Mouse (Mus musculus) yolk sac, embryonic 10.5 days (tissue): ENCODE measurements around the gene Fbxo36.
A peak's percentile ranks its signal among the peaks of the same experiment; 100 is the strongest.

Experiments
- DNase-seq: peaks from one replicate; pipeline ENCODE4 v3.0.0-alpha.2; 2017; ENCODE audit warnings: low spot score

Gene Fbxo36

GRCm38 (mm10) chr1:84839309-84840017, at the start of gene Fbxo36:
Fbxo36 (plus strand) TSS chr1:84839841.
- DNase-seq, result peak; percentile 96

GRCm38 (mm10) chr1:84791393-84791792, 48.2 kb upstream of the Fbxo36 start:
- no peak for DNase-seq

- no peak for DNase-seq
Observed at GRCm38 (mm10) chr1:84795335-84795734, 44.3 kb upstream of the Fbxo36 start.

GRCm38 (mm10) chr1:84799166-84799565, 40.5 kb upstream of the Fbxo36 start:
- DNase-seq, result no peak

- DNase-seq, result no peak
Observed at GRCm38 (mm10) chr1:84803788-84804187, 35.9 kb upstream of the Fbxo36 start.

DNA sequence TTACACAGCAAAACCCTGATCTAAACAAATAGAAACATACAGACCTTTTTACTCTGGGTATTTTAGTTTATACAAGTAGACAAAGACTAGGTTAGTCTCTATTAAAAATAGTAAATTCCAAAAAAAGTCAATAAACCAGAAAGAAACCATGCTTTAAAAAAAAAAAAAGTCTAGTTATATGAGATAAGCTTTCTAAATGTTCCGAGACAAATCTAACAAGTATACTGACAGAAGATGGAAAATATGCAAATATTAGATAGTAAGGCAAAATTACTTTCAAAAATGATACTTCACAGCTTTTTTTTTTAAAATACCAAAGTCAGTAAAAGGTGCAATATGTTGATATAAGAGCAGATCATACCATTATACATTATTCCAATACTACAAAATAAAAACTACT, 22.0 kb upstream of the Fbxo36 start:
- no peak for DNase-seq

DNA sequence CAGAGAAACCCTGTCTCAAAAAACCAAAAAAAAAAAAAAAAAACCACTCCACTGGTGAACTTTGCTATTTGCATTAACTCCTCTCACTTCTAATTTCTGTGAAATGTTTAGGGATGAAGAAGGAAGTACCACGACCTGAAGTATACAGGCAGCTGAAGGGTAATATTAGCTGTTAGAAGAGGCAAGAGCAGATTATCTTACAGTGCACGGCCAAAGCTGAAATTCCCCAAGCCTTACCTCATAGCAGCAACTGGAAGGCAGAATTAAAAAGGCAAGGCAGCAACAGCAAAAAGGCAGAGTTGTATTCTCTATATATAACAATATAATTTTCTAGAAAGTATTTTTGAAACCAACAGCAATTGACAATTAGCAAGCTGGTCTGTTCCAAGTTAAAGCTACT, 14.6 kb upstream of the Fbxo36 start:
- DNase-seq, result no peak

GRCm38 (mm10) chr1:84837523-84838145, 2.0 kb upstream of the Fbxo36 start:
- DNase-seq, result no peak

- no peak for DNase-seq
Observed at GRCm38 (mm10) chr1:84838156-84838555, 1.5 kb upstream of the Fbxo36 start.

GRCm38 (mm10) chr1:84838621-84839151, 955 bp upstream of the Fbxo36 start:
- peak; percentile 75 for DNase-seq

DNA sequence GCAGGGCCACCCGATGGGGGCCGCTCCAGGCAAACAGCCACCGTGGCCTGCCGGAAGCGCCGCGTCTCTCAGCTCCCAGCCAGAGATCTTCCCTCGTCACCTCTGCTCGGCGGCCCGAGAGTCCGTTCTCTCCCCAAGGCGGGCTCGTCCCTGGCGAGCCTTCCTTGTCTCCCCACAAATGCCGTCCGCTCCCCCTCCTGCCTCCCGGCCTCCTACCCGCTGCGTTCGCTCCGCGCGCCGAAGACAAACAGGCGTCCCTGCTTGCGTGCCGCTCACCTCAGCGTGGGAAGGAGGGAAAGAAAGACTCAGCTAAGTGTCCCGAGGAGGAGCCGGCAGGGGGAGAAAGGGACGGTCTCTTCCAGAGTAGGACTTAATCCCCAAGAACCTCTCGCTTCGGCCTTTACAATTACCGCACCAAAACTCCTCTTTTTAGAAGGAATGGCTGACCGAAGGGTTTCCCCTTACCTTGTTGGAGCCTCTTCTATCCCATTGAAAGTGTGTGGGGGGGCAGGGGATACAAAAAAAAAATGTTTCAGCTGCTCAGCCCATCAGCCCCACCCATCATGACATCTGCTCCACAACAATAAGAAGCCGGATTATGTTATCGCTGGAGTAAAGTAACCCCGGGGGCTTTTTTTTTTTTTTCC, 500 bp downstream of the Fbxo36 start, which contains the start of gene Trip12:
Gene Trip12, minus strand, starts transcription at position 499 of the 647 bp plus-strand sequence.
- no peak for DNase-seq

- no peak for DNase-seq
Observed at GRCm38 (mm10) chr1:84841061-84841460, 1.4 kb downstream of the Fbxo36 start.

- no peak for DNase-seq
Observed at GRCm38 (mm10) chr1:84843366-84843765, 3.7 kb downstream of the Fbxo36 start.

DNA sequence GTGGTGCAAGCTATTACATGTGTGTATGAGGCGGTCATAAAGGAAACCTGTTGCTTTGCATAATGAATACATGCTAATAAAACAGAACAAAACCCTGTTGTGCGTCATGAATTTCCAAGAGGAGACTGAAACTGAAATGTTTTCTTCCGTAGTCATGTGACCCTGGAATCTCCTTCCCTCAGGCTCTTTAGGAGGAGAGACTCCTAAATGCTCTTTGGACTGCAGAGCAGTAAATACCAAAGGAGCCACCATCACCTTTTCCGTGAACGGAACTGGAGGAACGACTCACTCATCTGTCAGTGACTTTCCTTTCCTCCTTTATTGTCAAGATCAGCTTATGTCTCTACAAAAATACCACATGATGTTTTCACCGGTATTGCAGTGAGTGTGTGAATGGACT, 8.1 kb downstream of the Fbxo36 start:
- no peak for DNase-seq

GRCm38 (mm10) chr1:84848335-84848734, 8.7 kb downstream of the Fbxo36 start:
- peak; percentile 55 for DNase-seq

DNA sequence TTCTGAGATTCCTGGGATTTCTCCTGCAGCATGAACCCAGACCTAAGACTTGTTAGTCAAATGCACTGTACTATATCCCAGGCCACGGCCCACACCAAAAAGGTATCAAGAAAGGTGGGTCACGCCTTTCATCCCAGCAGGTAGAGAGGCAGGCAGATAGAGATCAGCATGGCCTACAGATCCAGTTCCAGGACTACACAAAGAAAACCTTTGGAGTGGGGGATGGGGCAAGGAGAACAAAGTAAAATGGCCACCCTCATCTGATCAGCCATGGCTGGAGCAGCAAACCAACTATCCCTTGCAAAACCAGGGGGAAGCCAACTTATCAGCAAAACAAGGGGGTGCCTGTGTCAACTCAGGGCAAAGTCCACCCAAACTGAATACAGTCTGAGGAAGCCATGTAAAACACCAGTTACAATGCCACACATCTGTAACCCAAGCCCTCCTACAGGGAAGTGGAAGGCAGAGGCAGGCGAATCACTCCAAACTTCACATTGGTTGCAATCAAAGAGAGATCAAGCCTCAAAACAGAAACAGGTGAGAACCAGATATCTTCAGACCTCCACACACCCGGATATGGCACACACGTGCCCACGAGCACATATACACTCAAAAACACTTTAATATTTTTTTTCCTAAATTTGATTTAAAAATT, 9.3 kb downstream of the Fbxo36 start:
- DNase-seq, result peak; percentile 77

DNA sequence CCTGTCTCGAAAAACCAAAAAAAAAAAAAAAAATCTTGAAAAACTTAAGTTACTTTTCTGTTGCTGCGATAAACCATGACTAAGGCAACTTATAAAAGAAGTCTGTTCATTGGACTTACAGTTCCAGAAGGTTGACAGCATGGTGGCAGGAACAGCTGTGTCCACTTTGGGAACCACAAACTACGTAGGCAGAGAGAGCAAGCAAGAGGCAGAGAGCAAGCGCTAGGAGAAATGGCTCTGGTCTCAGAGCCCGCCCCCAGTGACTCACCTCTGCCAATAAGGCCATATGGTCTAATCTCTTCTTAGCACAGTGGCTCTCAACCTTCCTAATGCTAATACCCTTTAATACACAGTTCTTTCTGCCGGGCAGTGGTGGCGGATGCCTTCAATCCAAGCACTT, 10.2 kb downstream of the Fbxo36 start:
- DNase-seq, result peak; percentile 72

DNA sequence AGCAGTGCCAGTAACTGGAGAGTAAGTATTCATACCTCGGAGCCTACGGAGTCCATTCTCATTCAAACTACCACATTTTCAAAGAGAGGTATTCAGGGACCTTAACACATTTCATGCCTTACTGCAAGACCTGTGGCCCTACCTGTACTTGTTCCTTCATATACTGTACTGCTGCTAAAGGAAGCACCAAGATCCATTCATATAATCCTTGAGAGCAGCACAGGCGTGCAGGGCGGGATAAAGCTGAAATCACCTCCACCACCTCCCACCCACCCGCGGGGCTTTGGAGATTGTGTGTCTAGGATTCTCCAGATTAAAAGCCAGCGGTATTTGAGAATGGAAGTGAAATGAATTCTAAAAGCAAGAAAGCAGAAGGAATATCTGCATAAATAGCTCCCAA, 10.8 kb downstream of the Fbxo36 start:
- DNase-seq, result no peak

DNA sequence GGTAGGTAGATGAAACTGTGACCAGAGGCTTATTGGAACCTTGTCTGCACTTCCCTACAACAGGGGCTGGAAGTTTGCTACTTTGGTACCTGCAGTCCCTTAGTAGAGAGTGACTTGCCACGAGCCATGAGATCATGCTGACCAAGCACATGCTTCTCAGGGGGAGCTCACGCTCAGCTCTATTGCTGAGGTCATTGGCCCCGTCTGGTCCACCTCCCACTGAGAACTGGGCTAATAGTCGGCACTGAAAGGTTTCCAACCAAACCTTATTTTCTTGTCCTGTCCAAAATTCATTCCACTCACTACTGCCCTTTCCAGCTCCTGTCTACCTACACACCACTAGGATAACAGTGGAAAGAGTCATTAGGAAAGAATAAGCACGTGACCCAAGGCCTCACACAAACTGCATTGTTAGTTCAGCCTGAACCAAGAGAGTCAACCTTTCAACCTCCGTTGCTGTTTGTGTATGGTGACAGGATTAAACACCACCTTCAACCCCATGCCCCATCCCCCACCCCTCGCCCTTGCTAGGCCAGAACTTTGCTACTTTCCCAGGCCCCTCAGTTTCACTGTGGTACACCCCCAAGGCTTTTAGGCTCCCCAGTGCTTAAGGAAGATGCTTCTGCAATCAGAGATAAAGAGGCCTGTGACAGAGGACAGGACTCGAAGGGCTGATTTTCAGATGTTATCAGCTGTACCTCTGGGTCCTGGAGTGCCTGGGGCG, 12.0 kb downstream of the Fbxo36 start:
- peak; percentile 90 for DNase-seq

- DNase-seq, result no peak
Observed at GRCm38 (mm10) chr1:84853721-84854120, 14.1 kb downstream of the Fbxo36 start.

- DNase-seq, result no peak
Observed at GRCm38 (mm10) chr1:84854966-84855365, 15.3 kb downstream of the Fbxo36 start.

- DNase-seq, result no peak
Observed at GRCm38 (mm10) chr1:84855756-84856155, 16.1 kb downstream of the Fbxo36 start.
